Mouse (Mus musculus): ENCODE data around the gene Nefh. TPM values are rescaled to one million over a fixed set of nuclear protein-coding genes. Genes with fewer than 3 reads are reported as not detected.

Gene Nefh
- total RNA-seq, 2 experiments from 2014 or later: 2.4 to 3.4 TPM

GRCm38 (mm10) chr11:4953401-4953800 lies 5.5 kb upstream of the Nefh start:
- peak; percentile 12 for DNase-seq

DNA sequence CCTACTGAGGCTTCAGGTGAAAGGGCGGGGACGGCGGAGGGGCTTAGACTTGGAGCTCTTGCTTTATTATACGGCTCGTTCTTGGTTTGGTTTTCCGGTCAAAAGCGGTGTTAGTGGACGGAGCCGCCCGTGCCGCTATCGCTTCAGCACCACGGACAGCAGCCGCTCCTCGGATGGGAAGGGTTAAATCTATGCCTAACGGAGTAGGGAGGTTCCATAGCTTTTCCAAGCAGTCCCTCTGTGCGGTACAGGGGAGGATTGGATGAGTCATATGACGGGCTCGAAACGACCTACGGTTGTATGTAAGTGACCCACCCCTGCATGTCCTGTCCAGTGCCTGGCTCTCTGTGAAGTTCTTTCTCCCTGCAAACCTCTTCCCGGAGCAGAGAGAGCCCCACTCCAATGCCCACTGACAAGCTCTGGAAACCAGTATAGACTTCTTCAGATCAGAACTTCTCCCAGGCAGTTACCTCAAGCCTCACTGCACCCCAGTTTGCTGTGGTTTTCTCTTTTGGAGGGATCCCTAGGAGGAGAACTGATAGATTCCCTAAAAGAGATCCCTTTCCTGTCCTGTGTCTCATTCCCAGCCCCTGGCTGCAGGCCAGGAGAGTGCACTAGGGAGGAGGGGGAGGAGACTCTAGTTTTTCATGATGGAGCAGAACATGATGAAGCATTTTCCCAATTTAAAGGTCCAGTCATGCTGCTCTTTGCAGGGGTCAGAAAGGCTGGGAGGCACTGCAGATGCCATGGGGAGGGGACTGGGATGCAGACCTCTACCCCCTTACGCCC lies 1.6 kb upstream of the Nefh start:
- peak; percentile 82 for DNase-seq

GRCm38 (mm10) chr11:4948792-4949191 lies 928 bp upstream of the Nefh start:
- DNase-seq: no peak

DNA sequence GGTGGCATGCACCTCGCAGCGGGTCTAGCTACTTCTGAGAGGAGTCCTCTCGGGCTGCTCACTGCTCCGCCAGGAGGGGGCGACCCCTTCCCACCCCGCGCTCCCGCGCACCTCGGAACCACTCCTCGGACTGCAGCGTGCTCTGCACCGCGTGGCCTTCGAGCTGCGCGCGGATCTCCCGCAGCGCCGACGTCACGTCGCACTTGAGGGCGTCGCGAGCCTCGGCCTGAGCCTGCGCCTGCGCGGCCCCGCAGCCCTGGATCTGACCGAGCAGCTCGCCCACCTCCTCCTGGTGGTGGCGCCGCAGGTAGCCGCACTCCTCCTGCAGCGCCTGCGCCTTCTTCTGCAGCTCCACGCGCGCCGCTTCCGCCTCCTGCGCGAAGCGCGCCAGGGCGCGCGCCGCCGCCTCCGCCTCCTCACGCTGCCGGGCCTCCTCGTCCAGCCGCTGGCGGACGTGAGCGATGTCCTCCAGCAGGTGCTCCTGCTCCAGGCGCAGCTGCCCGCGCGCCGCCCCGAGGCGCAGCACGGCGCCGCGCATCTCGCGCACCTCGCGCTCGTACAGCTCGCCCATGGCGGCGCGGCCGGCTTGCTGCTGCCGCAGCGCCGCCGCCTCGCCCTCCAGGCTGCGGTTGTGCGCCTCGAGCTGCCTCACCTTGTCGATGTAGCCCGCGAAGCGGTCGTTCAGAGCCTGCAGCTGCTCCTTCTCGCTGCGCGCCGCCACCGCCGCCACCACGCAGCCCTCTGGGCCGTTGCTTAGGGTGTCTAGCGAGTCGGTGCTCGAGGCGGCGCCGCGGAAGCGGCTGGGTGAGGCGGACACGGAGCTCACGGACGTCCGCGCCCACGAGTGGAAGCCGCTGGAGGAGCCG lies 684 bp downstream of the Nefh start:
- peak; percentile 53 for DNase-seq

DNA sequence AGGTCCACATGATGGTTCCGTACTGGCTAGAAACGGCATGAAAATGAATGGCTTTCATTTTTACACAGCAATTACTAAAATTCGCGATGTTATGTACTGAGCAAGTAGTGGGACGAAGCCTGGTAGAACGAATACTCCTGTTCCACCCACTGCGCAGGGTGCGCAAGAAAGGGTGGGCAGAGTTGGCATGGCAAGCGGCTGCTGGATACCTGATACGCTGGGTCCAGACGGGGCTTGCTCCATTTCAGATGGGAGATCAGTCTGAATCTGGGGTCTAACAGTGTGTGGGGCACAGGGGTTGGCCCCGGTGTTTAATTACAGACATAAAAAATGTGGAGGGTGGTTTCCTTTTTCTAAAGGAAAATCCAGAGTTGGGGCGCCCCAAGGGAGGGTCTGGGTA lies 1.3 kb downstream of the Nefh start:
- DNase-seq: no peak

DNA sequence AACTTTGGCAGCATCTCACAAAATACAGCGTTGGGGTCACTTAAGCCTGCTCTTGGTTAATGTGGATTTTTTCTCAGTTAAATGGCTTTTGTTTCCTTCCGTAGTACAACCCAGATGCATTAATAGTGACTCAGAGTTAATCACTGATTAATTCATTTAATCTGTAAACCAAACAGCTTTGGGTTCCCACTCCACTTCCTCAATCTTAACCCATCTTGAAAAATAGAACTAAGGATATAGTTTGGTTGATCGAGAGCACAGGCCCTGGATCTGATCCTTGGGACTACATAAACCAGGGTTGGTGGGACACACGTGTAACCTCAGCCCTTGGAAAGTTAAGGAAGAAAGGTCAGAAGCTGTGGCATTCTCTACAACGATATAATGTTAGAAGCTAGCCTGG lies 11.6 kb downstream of the Nefh start:
- DNase-seq: no peak

DNA sequence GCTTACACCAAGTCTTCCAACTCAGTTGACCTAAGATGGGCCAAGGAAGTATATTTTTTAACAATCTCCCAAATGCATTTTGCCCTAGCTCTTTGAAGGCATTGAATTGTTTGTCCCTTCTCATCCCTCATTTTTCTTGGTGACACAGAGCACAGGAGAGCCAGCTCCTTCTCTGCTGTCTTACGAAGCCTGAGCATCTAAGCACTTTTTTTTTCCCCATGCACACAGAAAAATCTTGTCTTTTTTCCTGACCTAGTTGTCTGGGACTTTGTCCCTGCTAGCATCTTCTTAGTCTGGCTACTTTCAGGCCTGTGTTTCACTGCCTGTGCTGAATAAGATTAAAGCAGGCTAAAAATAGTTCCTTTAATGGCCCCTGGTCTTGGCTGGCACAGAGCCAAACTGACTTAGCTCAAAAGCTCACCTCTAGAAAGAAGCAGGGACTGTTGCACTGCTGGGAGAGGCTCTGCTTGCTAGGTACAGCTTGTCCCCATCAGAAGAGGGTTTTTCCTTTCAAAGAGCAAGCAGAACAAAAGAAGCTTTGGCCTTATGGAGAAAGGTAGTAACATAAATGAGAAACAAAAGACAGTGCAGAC lies 16.8 kb downstream of the Nefh start:
- peak; percentile 67 for DNase-seq

- DNase-seq: no peak
These were observed 20.6 kb downstream of the Nefh start for GRCm38 (mm10) chr11:4927224-4927623.

DNA sequence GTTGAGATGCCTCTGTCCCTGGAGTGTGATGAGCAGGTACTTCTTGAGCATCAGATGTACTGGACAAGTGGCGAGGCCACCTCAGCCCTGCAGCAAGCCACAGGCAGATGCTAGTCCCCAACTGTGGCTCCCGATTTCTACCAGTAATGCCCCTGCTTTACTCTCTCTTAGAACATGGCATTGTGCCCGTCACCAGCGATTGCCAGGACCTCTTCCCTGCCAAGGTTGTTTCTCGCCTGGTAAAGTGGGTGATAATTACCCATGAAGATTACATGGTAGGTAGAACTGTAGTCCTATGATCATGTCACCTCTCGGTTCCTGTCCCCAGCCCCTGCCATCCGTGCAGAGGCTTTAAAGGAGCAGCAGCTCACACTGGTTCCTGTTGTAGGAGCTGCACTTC lies 26.1 kb downstream of the Nefh start:
- DNase-seq: peak; percentile 43

GRCm38 (mm10) chr11:4921281-4921680 lies 26.6 kb downstream of the Nefh start:
- peak; percentile 56 for DNase-seq

GRCm38 (mm10) chr11:4916068-4916467 lies 31.8 kb downstream of the Nefh start:
- peak; percentile 76 for DNase-seq

DNA sequence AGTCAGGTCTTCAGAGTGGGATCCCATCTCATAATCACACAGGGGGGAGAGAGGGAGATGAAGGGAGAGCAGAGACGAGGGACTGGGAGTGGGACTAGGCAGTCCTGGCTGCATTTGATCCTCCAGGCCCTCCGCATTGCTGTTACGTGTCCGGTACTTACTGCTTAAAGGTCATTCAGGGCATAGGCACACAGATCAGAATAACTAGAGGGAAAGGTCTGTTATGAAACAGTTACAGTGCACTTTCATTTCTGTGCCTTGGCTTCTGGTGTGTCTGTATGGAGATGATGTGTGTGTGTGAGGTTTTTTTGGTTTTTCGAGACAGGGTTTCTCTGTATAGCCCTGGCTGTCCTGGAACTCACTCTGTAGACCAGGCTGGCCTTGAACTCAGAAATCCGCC lies 41.6 kb downstream of the Nefh start:
- no peak for DNase-seq

DNA sequence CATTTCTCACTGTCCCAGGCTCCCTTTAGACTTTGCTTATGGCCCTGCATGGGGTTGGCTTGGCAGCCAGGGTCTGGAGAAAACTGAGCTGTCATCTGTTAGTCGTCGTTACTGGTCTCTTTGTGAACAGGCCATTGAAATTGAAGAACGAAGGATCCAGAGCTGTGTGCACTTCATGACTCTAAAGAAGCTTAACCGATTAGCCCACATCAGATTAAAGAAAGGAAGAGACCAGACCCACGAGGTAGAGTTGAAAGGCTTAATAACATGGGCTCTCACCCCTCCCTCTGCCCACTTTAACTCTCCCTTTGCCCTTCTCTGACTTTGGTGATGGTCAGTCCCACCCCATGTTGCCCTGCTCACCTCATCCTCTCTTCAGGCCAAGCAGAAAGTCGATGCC lies 45.9 kb downstream of the Nefh start:
- DNase-seq: no peak

- peak; percentile 36 for DNase-seq
These were observed 47.4 kb downstream of the Nefh start for GRCm38 (mm10) chr11:4900437-4900836.

GRCm38 (mm10) chr11:4894848-4895816 lies 52.7 kb downstream of the Nefh start, which contains the start of gene Thoc5:
Gene Thoc5, plus strand, starts transcription at chr11:4895320.
- peak; percentile 88 for DNase-seq

Small RNAs within 50 kb of the gene (microRNA-seq; reads per million reads assigned to microRNA genes)
- gene Mir6918: not detected

Other genes starting within 250 kb of the Nefh start
- 1,000 to 10,000 TPM; 1,230 to 1,238 TPM for gene Uqcr10, start 243.7 kb downstream of the Nefh start, total RNA-seq (2021)
- 10 to 100 TPM; 33.4 to 36.0 TPM for gene Zmat5, start 243.4 kb downstream of the Nefh start, total RNA-seq (2021)
- gene Cabp7, start 201.3 kb downstream of the Nefh start, total RNA-seq (2021): under 1 TPM in 1 of 2 experiments, not detected in 1; 0.18 TPM
- gene Nf2, start 98.5 kb downstream of the Nefh start, total RNA-seq (2021): 10 to 100 TPM; 81.1 to 88.3 TPM
- gene Nipsnap1, start 74.1 kb downstream of the Nefh start, total RNA-seq (2021): 10 to 100 TPM; 46.3 to 64.4 TPM
- 10 to 100 TPM; 27.3 to 28.0 TPM for gene Thoc5, start 52.7 kb downstream of the Nefh start, total RNA-seq (2021)
- gene Ap1b1, start 38.8 kb upstream of the Nefh start, total RNA-seq (2021): 10 to 100 TPM; 56.5 to 58.9 TPM
- gene Rasl10a, start 110.1 kb upstream of the Nefh start, total RNA-seq (2021): under 1 TPM; 0.33 to 0.97 TPM
- 10 to 100 TPM; 28.0 to 32.8 TPM for gene Gas2l1, start 117.3 kb upstream of the Nefh start, total RNA-seq (2021)
- gene Rhbdd3, start 150.9 kb upstream of the Nefh start, total RNA-seq (2021): 10 to 100 TPM; 18.5 to 24.5 TPM
- gene Ewsr1, start 151.2 kb upstream of the Nefh start, total RNA-seq (2021): 100 to 1,000 TPM; 218 to 322 TPM
- 1 to 10 TPM; 8.7 to 9.4 TPM for gene Emid1, start 204.2 kb upstream of the Nefh start, total RNA-seq (2021)